ENCODE assay signal across 27 mouse cellular contexts in the genomic region with DNA sequence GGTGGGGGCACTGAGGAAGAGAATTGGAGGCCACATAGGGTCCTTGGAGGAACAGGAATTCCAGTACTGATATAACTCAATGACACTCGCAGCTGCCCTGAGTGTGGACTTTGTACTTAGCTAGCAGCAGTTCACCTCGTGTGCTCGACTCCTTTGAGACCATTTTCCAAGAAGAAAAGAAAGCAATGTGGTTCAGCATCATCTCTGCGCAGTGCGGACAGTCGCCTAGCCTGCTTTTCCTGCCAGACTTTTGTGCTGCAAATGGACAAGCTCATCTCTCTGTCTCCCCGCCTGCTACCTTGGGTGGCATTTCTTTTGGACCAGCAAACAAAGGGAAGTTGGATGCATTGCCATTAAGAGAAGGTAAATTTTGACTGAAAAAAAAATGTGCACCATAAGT. TPM values are rescaled to one million over a fixed set of nuclear protein-coding genes. Genes with fewer than 3 reads are reported as not detected.
DNase-seq lines count a peak whose midpoint lies in the region; ATAC-seq lines count a peak whose summit lies in the region.
"Had no signal": no experiment of that assay in that cellular context is flagged by ENCODE, and none has a peak within 500 bp of the region (broad histone marks: within the 10 kb centered on the region; RNA-seq: fewer than 3 reads in every experiment).

No protein-coding gene starts in this region.

- H3K4me1 ChIP-seq in forebrain, embryonic 12.5 days, result peaks cover 10% of the 10 kb centered on the region
- 0 out of 2 replicates have a peak, but pooled peaks cover 2% of the 10 kb centered on the region for H3K4me1 ChIP-seq in forebrain, embryonic 16.5 days (replicated peaks; ENCODE audit: control insufficient read depth, insufficient read depth, low read length)
- H3K4me1 ChIP-seq in heart, embryonic 10.5 days, result 0 out of 2 replicates have a peak, but pooled peaks cover 3% of the 10 kb centered on the region
- H3K4me1 ChIP-seq in lung, embryonic 16.5 days (replicated peaks; ENCODE audit: control insufficient read depth, insufficient read depth, low read length), result no peaks in the 10 kb centered on the region

- H3K9me3 ChIP-seq in forebrain, embryonic 12.5 days, result no peaks in the 10 kb centered on the region
- H3K9me3 ChIP-seq in forebrain, embryonic 16.5 days (ENCODE audit: control insufficient read depth, low read length), result no peaks in the 10 kb centered on the region
- no peaks in the 10 kb centered on the region for H3K9me3 ChIP-seq in heart, embryonic 10.5 days
- no peaks in the 10 kb centered on the region for H3K9me3 ChIP-seq in lung, embryonic 16.5 days (ENCODE audit: control insufficient read depth, low read length)
- H3K9me3 ChIP-seq: heart, embryonic 15.5 days had no signal

- H3K4me3 ChIP-seq in forebrain, embryonic 12.5 days (replicated peaks), result no peak overlapping the region
- no peak overlapping the region for H3K4me3 ChIP-seq in forebrain, embryonic 16.5 days (replicated peaks; ENCODE audit: low read length)
- H3K4me3 ChIP-seq in heart, embryonic 10.5 days, result no peak overlapping the region
- no peak overlapping the region for H3K4me3 ChIP-seq in lung, embryonic 16.5 days (ENCODE audit: low read length)
- H3K4me3 ChIP-seq: embryonic facial prominence, embryonic 13.5 days; erythroblast, embryonic 14.5 days; heart, adult 2 months; heart, embryonic 12.5 days; heart, embryonic 15.5 days had no signal

- DNase-seq in heart, embryonic 10.5 days (ENCODE audit: low spot score), result peak; percentile 48
- DNase-seq in heart, postnatal 25 days (ENCODE audit: low spot score), result no peak
- DNase-seq in lung, postnatal 10 days, result no peak
- DNase-seq in right cerebral cortex, postnatal 36 days (ENCODE audit: low spot score in 2 of 2), result no peak
- DNase-seq: adrenal gland, adult 2 months; adrenal gland, postnatal 14 days; B cell, adult 2 months; cerebellum, adult 11 months; cerebellum, adult 2 months; cerebellum, adult 9-11 months; cerebellum, postnatal 25 days; gastrocnemius, postnatal 25 days; heart, adult 2 months; heart, postnatal 10 days; heart, postnatal 4 days; kidney, adult 11 months had no signal

- H3K27ac ChIP-seq in forebrain, embryonic 12.5 days, result no peak overlapping the region
- H3K27ac ChIP-seq in forebrain, embryonic 16.5 days (ENCODE audit: low read length), result no peak overlapping the region
- H3K27ac ChIP-seq in heart, embryonic 10.5 days, result peak overlapping the region; percentile 42; the same call in 1 of the 2 replicates
- no peak overlapping the region for H3K27ac ChIP-seq in lung, embryonic 16.5 days (ENCODE audit: low read length)
- H3K27ac ChIP-seq: embryonic facial prominence, embryonic 13.5 days; heart, adult 2 months; heart, embryonic 15.5 days; hindbrain, embryonic 14.5 days; hindbrain, postnatal 0 days had no signal

- no peak overlapping the region for H3K9ac ChIP-seq in forebrain, embryonic 12.5 days
- no peak overlapping the region for H3K9ac ChIP-seq in forebrain, embryonic 16.5 days (replicated peaks; ENCODE audit: low read depth, low read length)
- H3K9ac ChIP-seq in lung, embryonic 16.5 days (ENCODE audit: low read length), result no peak overlapping the region
- H3K9ac ChIP-seq: embryonic facial prominence, embryonic 13.5 days; heart, embryonic 12.5 days; heart, embryonic 15.5 days; hindbrain, embryonic 14.5 days had no signal

- no peaks in the 10 kb centered on the region for H3K36me3 ChIP-seq in forebrain, embryonic 12.5 days (replicated peaks)
- H3K36me3 ChIP-seq in forebrain, embryonic 16.5 days (ENCODE audit: control insufficient read depth, insufficient read depth), result no peaks in the 10 kb centered on the region
- H3K36me3 ChIP-seq in heart, embryonic 10.5 days, result no peaks in the 10 kb centered on the region; the same call in 1 of the 2 replicates
- no peaks in the 10 kb centered on the region for H3K36me3 ChIP-seq in lung, embryonic 16.5 days (ENCODE audit: control insufficient read depth, insufficient read depth, low read length)
- H3K36me3 ChIP-seq: embryonic facial prominence, embryonic 13.5 days; heart, embryonic 12.5 days; heart, embryonic 15.5 days had no signal

- intact Hi-C loops in heart, postnatal 25 days (cut with DNase I), result no loop called here

- WGBS in forebrain, embryonic 12.5 days, result 52% methylated on average over 7 of the region's 7 CpGs
- 56% methylated on average over 7 of the region's 7 CpGs for WGBS in forebrain, embryonic 16.5 days
- 63% methylated on average over 7 of the region's 7 CpGs for WGBS in heart, embryonic 10.5 days
- WGBS in lung, embryonic 16.5 days, result 51% methylated on average over 7 of the region's 7 CpGs

- ATAC-seq in forebrain, embryonic 12.5 days (ENCODE audit: low FRiP score), result no peak; the same call in 1 of the 2 replicates
- no peak for ATAC-seq in forebrain, embryonic 16.5 days
- ATAC-seq in lung, embryonic 16.5 days (ENCODE audit: low read depth), result peak; percentile 54; the same call in 1 of the 2 replicates
- ATAC-seq: hindbrain, postnatal 0 days; inflammation-experienced regulatory T-cells, adult 6 months had no signal

- H3K4me2 ChIP-seq in forebrain, embryonic 12.5 days, result peak overlapping the region; percentile 15; the same call in 1 of the 2 replicates
- no peak overlapping the region for H3K4me2 ChIP-seq in forebrain, embryonic 16.5 days (ENCODE audit: low read length)
- H3K4me2 ChIP-seq in lung, embryonic 16.5 days (ENCODE audit: low read depth, low read length), result no peak overlapping the region
- H3K4me2 ChIP-seq: heart, embryonic 12.5 days; heart, embryonic 15.5 days; hindbrain, embryonic 14.5 days had no signal

- H3K27me3 ChIP-seq in forebrain, embryonic 12.5 days, result no peaks in the 10 kb centered on the region
- no peaks in the 10 kb centered on the region for H3K27me3 ChIP-seq in forebrain, embryonic 16.5 days (replicated peaks; ENCODE audit: control insufficient read depth, insufficient read depth, low read length)
- H3K27me3 ChIP-seq in heart, embryonic 10.5 days (ENCODE audit: insufficient read depth, poor library complexity, severe bottlenecking), result no peaks in the 10 kb centered on the region
- no peaks in the 10 kb centered on the region for H3K27me3 ChIP-seq in lung, embryonic 16.5 days (ENCODE audit: control insufficient read depth, insufficient read depth, low read depth, low read length)
- H3K27me3 ChIP-seq: CH12.LX; heart, embryonic 12.5 days; heart, embryonic 15.5 days had no signal

RNA-seq across cellular contexts. Expression of a gene that starts 52.8 kb away (rescaled TPM):
- 53.2 and 57.5 TPM in 2 replicates for polyA plus RNA-seq in forebrain, embryonic 12.5 days (2016; fragmentation: Nextera tagmentation; extraction: Ambion mirVana)
- polyA plus RNA-seq in forebrain, embryonic 16.5 days (2015; fragmentation: Nextera tagmentation; extraction: Ambion mirVana), result 68.5 and 77.9 TPM in 2 replicates
- polyA plus RNA-seq in heart, embryonic 10.5 days (2016; fragmentation: Nextera tagmentation; extraction: Ambion mirVana), result 45.0 and 57.7 TPM in 2 replicates
- total RNA-seq in heart, postnatal 25 days (2021), result 10 to 100 TPM; 54.5 to 56.3 TPM
- polyA plus RNA-seq in lung, embryonic 16.5 days (2015; fragmentation: Nextera tagmentation; extraction: Ambion mirVana), result 46.7 and 48.1 TPM in 2 replicates
